Mouse (Mus musculus): ENCODE measurements at regions not wholly inside any gene's neighbourhood (a gene's known extent, or its start where the extent isn't known, plus 50 kb on each side); places are given as distances from the start of the nearest gene placed in this dataset.

DNA sequence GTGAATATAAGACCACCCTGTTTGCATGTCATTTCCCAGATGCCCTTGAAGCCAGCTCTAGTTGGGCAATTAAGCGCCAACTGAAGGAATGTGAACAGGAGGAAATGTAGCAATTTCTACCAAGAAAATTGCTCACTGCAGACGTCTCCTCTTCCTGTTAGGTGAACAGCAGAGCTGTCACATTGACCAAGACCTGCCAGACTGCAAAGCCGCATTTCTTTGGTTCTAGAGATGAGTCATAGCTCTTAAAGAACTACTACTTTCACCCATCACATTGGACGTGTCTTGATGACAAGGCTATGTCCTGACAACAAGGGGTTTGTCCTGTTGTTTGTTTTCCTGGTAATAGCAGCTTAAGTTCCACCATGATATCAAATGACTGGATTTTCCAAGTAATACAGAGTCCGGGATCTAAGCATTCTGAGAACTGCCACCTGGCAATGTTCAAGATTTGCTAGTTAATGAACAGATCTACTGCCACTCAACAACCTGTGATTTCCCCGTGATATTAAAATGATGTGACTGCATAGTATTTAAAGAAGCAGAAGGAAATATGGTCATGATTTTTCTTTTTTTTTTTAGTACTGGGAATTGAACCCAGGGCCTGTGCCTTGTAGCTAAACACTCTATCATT, 68.2 kb upstream of the Fndc3a start:
- Histone ChIP-seq H3K9me3 (replicated peaks; ENCODE audit: control insufficient read depth, insufficient read depth, low read length, poor library complexity, severe bottlenecking) (peaks cover 6% of the 10 kb centered on the region; the same call in 1 of the 2 replicates), H3K27me3 (ENCODE audit: control insufficient read depth, insufficient read depth, low read length, poor library complexity, severe bottlenecking) (no peaks in the 10 kb centered on the region), H3K4me3 (ENCODE audit: low read depth, low read length) (no peak overlapping the region), H3K4me1 (ENCODE audit: control insufficient read depth, insufficient read depth, low read length) (no peaks in the 10 kb centered on the region), H3K9ac (ENCODE audit: low read depth, poor library complexity, severe bottlenecking) (no peak overlapping the region), H3K27ac (ENCODE audit: insufficient read depth, low read length) (no peak overlapping the region), H3K36me3 (ENCODE audit: control insufficient read depth, insufficient read depth, low read length, poor library complexity, severe bottlenecking) (no peaks in the 10 kb centered on the region)
- TF ChIP-seq CTCF (IDR thresholded peaks at IDR 0.05; ENCODE audit: low read depth, low read length) (no peak), POLR2A (IDR thresholded peaks at IDR 0.05; ENCODE audit: insufficient read depth, low read length) (no peak), EP300 (IDR thresholded peaks at IDR 0.05; ENCODE audit: insufficient read depth, low read depth, low read length) (no peak)

DNA sequence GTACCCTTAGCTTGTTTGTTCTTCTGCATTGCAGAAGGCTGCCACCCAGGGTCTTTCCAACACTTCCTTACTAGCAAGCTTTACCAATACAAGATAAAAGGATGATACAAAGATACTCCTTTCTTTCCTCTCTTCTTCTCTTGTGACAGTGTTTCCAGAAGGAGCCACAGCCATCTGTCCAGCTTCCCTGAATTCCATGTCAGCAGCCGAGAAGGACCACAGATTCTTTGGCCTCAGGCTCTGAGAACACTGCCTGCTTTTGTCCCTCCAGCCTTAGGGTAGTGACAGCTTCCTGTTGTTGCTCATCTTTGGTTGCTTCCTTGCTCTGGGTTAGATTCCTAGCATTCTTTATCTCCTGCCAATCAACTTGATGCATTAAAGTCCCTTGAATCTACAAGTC, 60.4 kb upstream of the Fndc3a start:
- H3K27me3 ChIP-seq (ENCODE audit: control insufficient read depth, insufficient read depth, low read length, poor library complexity, severe bottlenecking) = no peaks in the 10 kb centered on the region
- TF ChIP-seq EP300 (IDR thresholded peaks at IDR 0.05; ENCODE audit: insufficient read depth, low read depth, low read length) = 0 out of 2 replicates have a peak, but pooled peaks have one; percentile 43
- TF ChIP-seq POLR2A (IDR thresholded peaks at IDR 0.05; ENCODE audit: insufficient read depth, low read length) = no peak
- peaks cover 17% of the 10 kb centered on the region for H3K9me3 ChIP-seq (replicated peaks; ENCODE audit: control insufficient read depth, insufficient read depth, low read length, poor library complexity, severe bottlenecking)
- H3K4me3 ChIP-seq (ENCODE audit: low read depth, low read length) = no peak overlapping the region
- no peak overlapping the region; the same call in 1 of the 2 replicates for H3K27ac ChIP-seq (ENCODE audit: insufficient read depth, low read length)
- no peak overlapping the region for H3K9ac ChIP-seq (ENCODE audit: low read depth, poor library complexity, severe bottlenecking)
- no peaks in the 10 kb centered on the region for H3K36me3 ChIP-seq (ENCODE audit: control insufficient read depth, insufficient read depth, low read length, poor library complexity, severe bottlenecking)
- no peaks in the 10 kb centered on the region for H3K4me1 ChIP-seq (ENCODE audit: control insufficient read depth, insufficient read depth, low read length)

DNA sequence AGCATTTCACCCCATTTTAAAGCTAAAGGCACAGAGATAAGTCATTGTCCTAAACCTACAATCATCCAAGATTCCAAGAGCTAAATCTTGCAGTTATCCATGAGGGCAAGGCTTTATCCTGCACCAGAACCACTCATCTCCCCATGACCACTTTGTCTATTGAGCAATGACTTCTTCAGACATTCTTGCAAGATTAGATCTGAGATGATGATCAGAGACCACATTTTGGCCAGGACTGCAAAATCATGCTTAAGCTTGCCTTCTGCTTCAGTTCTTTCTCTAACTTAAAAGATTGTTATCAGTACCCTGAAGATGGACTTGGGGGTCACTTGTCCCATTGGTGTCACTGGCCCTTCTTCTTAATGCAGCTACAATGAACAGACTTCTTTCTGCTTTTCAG, 50.3 kb upstream of the Fndc3a start:
- Histone ChIP-seq H3K27ac (ENCODE audit: insufficient read depth, low read length) (no peak overlapping the region), H3K36me3 (ENCODE audit: control insufficient read depth, insufficient read depth, low read length, poor library complexity, severe bottlenecking) (no peaks in the 10 kb centered on the region), H3K9ac (ENCODE audit: low read depth, poor library complexity, severe bottlenecking) (no peak overlapping the region), H3K9me3 (replicated peaks; ENCODE audit: control insufficient read depth, insufficient read depth, low read length, poor library complexity, severe bottlenecking) (no peaks in the 10 kb centered on the region; the same call in 1 of the 2 replicates), H3K27me3 (ENCODE audit: control insufficient read depth, insufficient read depth, low read length, poor library complexity, severe bottlenecking) (no peaks in the 10 kb centered on the region), H3K4me1 (ENCODE audit: control insufficient read depth, insufficient read depth, low read length) (no peaks in the 10 kb centered on the region), H3K4me3 (ENCODE audit: low read depth, low read length) (no peak overlapping the region)
- TF ChIP-seq CTCF (IDR thresholded peaks at IDR 0.05; ENCODE audit: low read depth, low read length) = no peak
- TF ChIP-seq EP300 (IDR thresholded peaks at IDR 0.05; ENCODE audit: insufficient read depth, low read depth, low read length) = no peak
- TF ChIP-seq POLR2A (IDR thresholded peaks at IDR 0.05; ENCODE audit: insufficient read depth, low read length) = no peak
